Mouse (Mus musculus): ENCODE measurements around the gene Arl5a.

DNA sequence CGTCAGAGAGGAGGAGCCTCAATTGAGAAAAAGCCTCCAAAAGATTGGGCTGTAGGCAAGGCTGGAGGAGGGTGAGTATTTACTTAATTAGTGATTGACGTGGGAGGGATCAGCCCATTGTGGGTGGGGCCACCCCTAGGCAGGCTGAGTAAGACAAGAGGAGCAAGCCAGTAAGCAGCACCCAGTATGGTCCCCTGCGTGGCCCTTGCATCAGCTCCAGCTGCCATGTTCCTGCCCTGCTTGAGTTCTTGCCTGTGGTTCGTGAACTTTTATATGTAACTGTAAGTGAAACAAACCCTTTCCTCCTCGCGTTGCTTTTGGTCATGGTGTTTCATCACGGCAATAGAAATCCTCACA, 46.3 kb downstream of the Arl5a start, which contains the start of gene Neb:
- TF ChIP-seq CTCF (IDR thresholded peaks at IDR 0.05; ENCODE audit: low read depth, low read length) = no peak
- no peak for TF ChIP-seq GATA1 (IDR thresholded peaks at IDR 0.05; ENCODE audit: borderline replicate concordance, low read length)
- no peak for TF ChIP-seq GATA2 (IDR thresholded peaks at IDR 0.05; ENCODE audit: borderline replicate concordance, low read depth, low read length)
- TF ChIP-seq TAL1 (conservative IDR thresholded peaks at IDR 0.05; ENCODE audit: low read depth, low read length) = no peak
- TF ChIP-seq POLR2AphosphoS5 (IDR thresholded peaks at IDR 0.05; ENCODE audit: insufficient replicate concordance, low read depth, low read length) = no peak
